Mouse (Mus musculus) limb, embryonic 15.5 days (tissue): Measurements from ENCODE around the gene Il1rap. TPM values are rescaled to one million over a fixed set of nuclear protein-coding genes. Genes with fewer than 3 reads are reported as not detected.

ENCODE experiments used
- ATAC-seq: fragments of 200-750 bp; cut with Nextera tagmentation; 2 replicates; pipeline ENCODE4 v1.8.0; 2017; ENCODE audit warnings: low read depth, moderate TSS enrichment; ENCODE audit not compliant: insufficient number of reproducible peaks, low FRiP score, low TSS enrichment
- H3K27ac ChIP-seq: fragments of 300-500 bp; sonication (generic); 2 replicates; pipeline ENCODE4 v1.5.1; 2015; ENCODE audit warnings: moderate library complexity, mild to moderate bottlenecking, inconsistent platforms
- H3K27me3 ChIP-seq: fragments of 300-500 bp; sonication (generic); 2 replicates; pipeline ENCODE4 v1.6.1; 2015; ENCODE audit warnings: inconsistent platforms
- H3K36me3 ChIP-seq: fragments of 300-500 bp; sonication (generic); 2 replicates; pipeline ENCODE4 v1.6.1; 2015; ENCODE audit warnings: inconsistent platforms
- H3K4me1 ChIP-seq: fragments of 300-500 bp; sonication (generic); 2 replicates; pipeline ENCODE4 v1.6.1; 2015; ENCODE audit warnings: inconsistent platforms
- H3K4me2 ChIP-seq: fragments of 300-500 bp; sonication (generic); 2 replicates; pipeline ENCODE4 v1.6.1; 2015; ENCODE audit warnings: mild to moderate bottlenecking, inconsistent platforms
- H3K4me3 ChIP-seq: fragments of 300-500 bp; sonication (generic); 2 replicates; pipeline ENCODE4 v1.5.1; 2015; ENCODE audit warnings: mild to moderate bottlenecking, inconsistent platforms
- H3K9ac ChIP-seq: fragments of 300-500 bp; sonication (generic); 2 replicates; pipeline ENCODE4 v1.6.1; 2015; ENCODE audit warnings: inconsistent platforms
- H3K9me3 ChIP-seq: fragments of 300-500 bp; sonication (generic); 2 replicates; pipeline ENCODE4 v1.6.1; 2016; ENCODE audit warnings: inconsistent platforms
- WGBS: fragments of 180-500 bp; shearing (Covaris S2); methylation state at CpG from one replicate; pipeline ENCODE4 v1.1.7; 2015; 5-methylcytosine and 5-hydroxymethylcytosine counted together
- polyA plus RNA-seq: library from polyadenylated mRNA; unstranded; fragments of >200 nt; fragmentation: Nextera tagmentation; extraction: Ambion mirVana; gene quantifications from 2 replicates; pipeline ENCODE4 v1.2.1, GENCODE M21; 2015

Gene Il1rap
- polyA plus RNA-seq = 9.9 and 10.1 TPM in 2 replicates

GRCm38 (mm10) chr16:26581048-26581912 is at the start of gene Il1rap:
Gene Il1rap (plus strand): TSS chr16:26581704.
- H3K4me3 ChIP-seq = peak within 1 kb of the TSS; percentile 70
- H3K27ac ChIP-seq = peak within 1 kb of the TSS; percentile 69
- WGBS = 3% methylated on average over 51 of the region's 51 CpGs
- peak within 1 kb of the TSS; percentile 85 for H3K4me2 ChIP-seq
- 0 out of 2 replicates have a peak, but pooled peaks cover 5% of the 10 kb centered on the region for H3K4me1 ChIP-seq
- H3K9me3 ChIP-seq = no peaks in the 10 kb centered on the region
- H3K27me3 ChIP-seq = peaks cover 6% of the 10 kb centered on the region; the same call in 1 of the 2 replicates
- no peaks in the 10 kb centered on the region for H3K36me3 ChIP-seq
- H3K9ac ChIP-seq = peak within 1 kb of the TSS; percentile 42
- peak; percentile 95 for ATAC-seq

- no peak overlapping the region for H3K4me3 ChIP-seq
- no peaks in the 10 kb centered on the region for H3K36me3 ChIP-seq
- 64% methylated on average over 1 of the region's 1 CpGs for WGBS
- H3K27ac ChIP-seq = no peak overlapping the region
- H3K9ac ChIP-seq = no peak overlapping the region
- ATAC-seq = no peak
- no peak overlapping the region for H3K4me2 ChIP-seq
- H3K4me1 ChIP-seq = no peaks in the 10 kb centered on the region
- H3K9me3 ChIP-seq = no peaks in the 10 kb centered on the region
- no peaks in the 10 kb centered on the region for H3K27me3 ChIP-seq
These were observed 49.2 kb upstream of the Il1rap start for GRCm38 (mm10) chr16:26532287-26532686.

GRCm38 (mm10) chr16:26546170-26546878 is 35.2 kb upstream of the Il1rap start:
- WGBS = 16% methylated on average over 7 of the region's 7 CpGs
- no peak for ATAC-seq

GRCm38 (mm10) chr16:26546879-26547206 is 34.7 kb upstream of the Il1rap start:
- ATAC-seq = no peak
- Histone ChIP-seq H3K9ac (no peak overlapping the region), H3K4me1 (no peaks in the 10 kb centered on the region), H3K9me3 (no peaks in the 10 kb centered on the region), H3K4me2 (no peak overlapping the region), H3K4me3 (no peak overlapping the region), H3K27ac (no peak overlapping the region), H3K36me3 (no peaks in the 10 kb centered on the region), H3K27me3 (no peaks in the 10 kb centered on the region)
- 68% methylated on average over 1 of the region's 1 CpGs for WGBS

More at GRCm38 (mm10) chr16:26546170-26546878, 35.2 kb upstream of the Il1rap start:
- Histone ChIP-seq H3K4me3 (no peak overlapping the region), H3K4me2 (no peak overlapping the region), H3K4me1 (no peaks in the 10 kb centered on the region), H3K27ac (no peak overlapping the region), H3K27me3 (no peaks in the 10 kb centered on the region), H3K36me3 (no peaks in the 10 kb centered on the region), H3K9ac (no peak overlapping the region), H3K9me3 (no peaks in the 10 kb centered on the region)

GRCm38 (mm10) chr16:26549221-26549620 is 32.3 kb upstream of the Il1rap start:
- H3K4me2 ChIP-seq = no peak overlapping the region
- no peaks in the 10 kb centered on the region for H3K9me3 ChIP-seq
- H3K27ac ChIP-seq = no peak overlapping the region
- ATAC-seq = no peak
- H3K4me3 ChIP-seq = no peak overlapping the region
- H3K36me3 ChIP-seq = no peaks in the 10 kb centered on the region
- 88% methylated on average over 2 of the region's 2 CpGs for WGBS
- H3K9ac ChIP-seq = no peak overlapping the region
- no peaks in the 10 kb centered on the region for H3K27me3 ChIP-seq
- H3K4me1 ChIP-seq = no peaks in the 10 kb centered on the region

GRCm38 (mm10) chr16:26552234-26552633 is 29.3 kb upstream of the Il1rap start:
- 36% methylated on average over 3 of the region's 3 CpGs for WGBS
- Histone ChIP-seq H3K27me3 (no peaks in the 10 kb centered on the region), H3K4me1 (no peaks in the 10 kb centered on the region), H3K4me2 (no peak overlapping the region), H3K9ac (no peak overlapping the region), H3K27ac (no peak overlapping the region), H3K4me3 (no peak overlapping the region), H3K36me3 (no peaks in the 10 kb centered on the region), H3K9me3 (no peaks in the 10 kb centered on the region)
- no peak for ATAC-seq

- no peaks in the 10 kb centered on the region for H3K9me3 ChIP-seq
- no peak overlapping the region for H3K9ac ChIP-seq
- H3K27ac ChIP-seq = no peak overlapping the region
- no peaks in the 10 kb centered on the region for H3K36me3 ChIP-seq
- no peaks in the 10 kb centered on the region for H3K4me1 ChIP-seq
- H3K4me2 ChIP-seq = no peak overlapping the region
- no peak for ATAC-seq
- no peaks in the 10 kb centered on the region for H3K27me3 ChIP-seq
- WGBS = 83% methylated on average over 1 of the region's 1 CpGs
- H3K4me3 ChIP-seq = no peak overlapping the region
These were observed 22.7 kb upstream of the Il1rap start for GRCm38 (mm10) chr16:26558797-26559196.

GRCm38 (mm10) chr16:26561743-26562142 is 19.8 kb upstream of the Il1rap start:
- no peak overlapping the region for H3K9ac ChIP-seq
- H3K4me2 ChIP-seq = no peak overlapping the region
- H3K27ac ChIP-seq = no peak overlapping the region
- H3K27me3 ChIP-seq = no peaks in the 10 kb centered on the region
- H3K4me3 ChIP-seq = no peak overlapping the region
- WGBS = 47% methylated on average over 2 of the region's 2 CpGs
- no peaks in the 10 kb centered on the region for H3K9me3 ChIP-seq
- no peaks in the 10 kb centered on the region for H3K36me3 ChIP-seq
- ATAC-seq = no peak
- no peaks in the 10 kb centered on the region for H3K4me1 ChIP-seq

- H3K4me2 ChIP-seq = no peak overlapping the region
- no peaks in the 10 kb centered on the region for H3K27me3 ChIP-seq
- no peaks in the 10 kb centered on the region for H3K4me1 ChIP-seq
- H3K9ac ChIP-seq = no peak overlapping the region
- ATAC-seq = no peak
- no peak overlapping the region for H3K27ac ChIP-seq
- WGBS = 72% methylated on average over 2 of the region's 2 CpGs
- no peak overlapping the region for H3K4me3 ChIP-seq
- no peaks in the 10 kb centered on the region for H3K36me3 ChIP-seq
- no peaks in the 10 kb centered on the region for H3K9me3 ChIP-seq
These were observed 18.7 kb upstream of the Il1rap start for GRCm38 (mm10) chr16:26562771-26563170.

- H3K9me3 ChIP-seq = no peaks in the 10 kb centered on the region
- H3K36me3 ChIP-seq = no peaks in the 10 kb centered on the region
- H3K9ac ChIP-seq = no peak overlapping the region
- no peak for ATAC-seq
- H3K4me3 ChIP-seq = no peak overlapping the region
- no peak overlapping the region for H3K4me2 ChIP-seq
- H3K27me3 ChIP-seq = no peaks in the 10 kb centered on the region
- H3K4me1 ChIP-seq = no peaks in the 10 kb centered on the region
- no peak overlapping the region for H3K27ac ChIP-seq
These were observed 12.0 kb upstream of the Il1rap start for GRCm38 (mm10) chr16:26569387-26569978.

GRCm38 (mm10) chr16:26571836-26572235 is 9.7 kb upstream of the Il1rap start:
- Histone ChIP-seq H3K27ac (no peak overlapping the region), H3K4me3 (no peak overlapping the region), H3K9me3 (no peaks in the 10 kb centered on the region), H3K36me3 (no peaks in the 10 kb centered on the region), H3K4me2 (no peak overlapping the region), H3K27me3 (no peaks in the 10 kb centered on the region), H3K9ac (no peak overlapping the region), H3K4me1 (no peaks in the 10 kb centered on the region)
- WGBS = 71% methylated on average over 2 of the region's 2 CpGs
- ATAC-seq = no peak

- Histone ChIP-seq H3K9me3 (no peaks in the 10 kb centered on the region), H3K4me2 (no peak overlapping the region), H3K4me1 (no peaks in the 10 kb centered on the region), H3K27ac (no peak overlapping the region), H3K27me3 (no peaks in the 10 kb centered on the region), H3K9ac (no peak overlapping the region), H3K36me3 (no peaks in the 10 kb centered on the region), H3K4me3 (no peak overlapping the region)
- no peak for ATAC-seq
- 89% methylated on average over 5 of the region's 5 CpGs for WGBS
These were observed 7.3 kb upstream of the Il1rap start for GRCm38 (mm10) chr16:26574173-26574572.
